In genomic region chr12:73982533-73982932, GRCm38 (mm10) we compare ENCODE assay signal across 9 mouse cellular contexts. TPM values are rescaled to one million over a fixed set of nuclear protein-coding genes. Genes with fewer than 3 reads are reported as not detected.
A peak's percentile ranks its signal among the peaks of the same experiment; 100 is the strongest.
DNase-seq lines count a peak whose midpoint lies in the region; ATAC-seq and TF ChIP-seq lines count a peak whose summit lies in the region.
"Had no signal": no experiment of that assay in that cellular context is flagged by ENCODE, and none has a peak within 500 bp of the region (broad histone marks: within the 10 kb centered on the region; RNA-seq: fewer than 3 reads in every experiment).

No protein-coding gene starts in this region.

- no peaks in the 10 kb centered on the region for H3K27me3 ChIP-seq in heart, embryonic 13.5 days (replicated peaks)
- no peaks in the 10 kb centered on the region for H3K27me3 ChIP-seq in midbrain, embryonic 15.5 days (replicated peaks)

- WGBS in lung, adult 2 months: 46% methylated on average over 14 of the region's 14 CpGs
- WGBS in heart, embryonic 13.5 days: 42% methylated on average over 14 of the region's 14 CpGs
- WGBS in midbrain, embryonic 15.5 days: 52% methylated on average over 14 of the region's 14 CpGs

- no peak for TF ChIP-seq POLR2A in lung, adult 2 months (IDR thresholded peaks at IDR 0.05; ENCODE audit: borderline replicate concordance, extremely low read depth, low read depth, low read length)

- H3K4me2 ChIP-seq in heart, embryonic 13.5 days: no peak overlapping the region
- H3K4me2 ChIP-seq in midbrain, embryonic 15.5 days: no peak overlapping the region

- H3K4me1 ChIP-seq in lung, adult 2 months (ENCODE audit: control insufficient read depth, insufficient read depth, low read length): no peaks in the 10 kb centered on the region
- H3K4me1 ChIP-seq in heart, embryonic 13.5 days: peaks cover 8% of the 10 kb centered on the region
- no peaks in the 10 kb centered on the region for H3K4me1 ChIP-seq in midbrain, embryonic 15.5 days

- H3K9me3 ChIP-seq in heart, embryonic 13.5 days: no peaks in the 10 kb centered on the region
- no peaks in the 10 kb centered on the region for H3K9me3 ChIP-seq in midbrain, embryonic 15.5 days

- DNase-seq in lung, adult 18-20 months: peak; percentile 8 to 20
- no peak for DNase-seq in lung, adult 2 months
- DNase-seq in cerebellum, adult 9-11 months: peak; percentile 77
- peak; percentile 86 to 90 for DNase-seq in kidney, postnatal 4 days
- no peak for DNase-seq in natural killer cell, adult 2 months (ENCODE audit: low spot score in 2 of 2)

- no peak overlapping the region for H3K4me3 ChIP-seq in lung, adult 2 months (replicated peaks; ENCODE audit: extremely low read depth, low read depth, low read length)
- no peak overlapping the region for H3K4me3 ChIP-seq in heart, embryonic 13.5 days
- H3K4me3 ChIP-seq in midbrain, embryonic 15.5 days: no peak overlapping the region

- H3K27ac ChIP-seq in heart, embryonic 13.5 days (replicated peaks): no peak overlapping the region
- H3K27ac ChIP-seq in midbrain, embryonic 15.5 days: no peak overlapping the region

- H3K36me3 ChIP-seq in heart, embryonic 13.5 days: peaks cover 81% of the 10 kb centered on the region
- H3K36me3 ChIP-seq in midbrain, embryonic 15.5 days (replicated peaks): peaks cover 40% of the 10 kb centered on the region

- ATAC-seq in heart, embryonic 13.5 days (ENCODE audit: extremely low read depth, insufficient number of reproducible peaks, low FRiP score, low TSS enrichment): peak; percentile 68; the same call in 1 of the 2 replicates
- ATAC-seq in midbrain, embryonic 15.5 days (replicated peaks): peak; percentile 86
- ATAC-seq in megakaryocyte, adult 5-6 weeks (ENCODE audit: poor library complexity, severe bottlenecking): no peak

- H3K9ac ChIP-seq in heart, embryonic 13.5 days: no peak overlapping the region
- H3K9ac ChIP-seq in midbrain, embryonic 15.5 days: no peak overlapping the region

- no peak for TF ChIP-seq CTCF in lung, adult 2 months (IDR thresholded peaks at IDR 0.05; ENCODE audit: insufficient read depth, low read length)

RNA-seq across cellular contexts. Expression of gene Syt16, which starts 14.9 kb away (rescaled TPM):
- not detected in 2 replicates for polyA plus RNA-seq in lung, adult 2 months (2012; rRNA removed)
- 0.45 and 0.57 TPM in 2 replicates for polyA plus RNA-seq in heart, embryonic 13.5 days (2015; fragmentation: Nextera tagmentation; extraction: Ambion mirVana)
- polyA plus RNA-seq in midbrain, embryonic 15.5 days (2015; fragmentation: Nextera tagmentation; extraction: Ambion mirVana): 85.4 and 91.2 TPM in 2 replicates
- not detected in 2 replicates for total RNA-seq in megakaryocyte, adult 5-6 weeks (2015)
- total RNA-seq in megakaryocyte, adult 5-6 weeks (2017): not detected in 2 replicates
- total RNA-seq: gastrocnemius, postnatal 36 days had no signal

RNA-seq across cellular contexts. Expression of gene Snapc1, which starts 18.3 kb away (rescaled TPM):
- polyA plus RNA-seq in lung, adult 2 months (2012; rRNA removed): 8.2 and 8.9 TPM in 2 replicates
- polyA plus RNA-seq in heart, embryonic 13.5 days (2015; fragmentation: Nextera tagmentation; extraction: Ambion mirVana): 15.3 and 16.7 TPM in 2 replicates
- polyA plus RNA-seq in midbrain, embryonic 15.5 days (2015; fragmentation: Nextera tagmentation; extraction: Ambion mirVana): 37.0 and 39.3 TPM in 2 replicates
- 5.9 and 7.3 TPM in 2 replicates for total RNA-seq in megakaryocyte, adult 5-6 weeks (2015)
- 10.1 and 23.8 TPM in 2 replicates for total RNA-seq in megakaryocyte, adult 5-6 weeks (2017)

RNA-seq across cellular contexts. Expression of gene Gm49321, which starts 45.1 kb away (rescaled TPM):
- not detected in 2 replicates for polyA plus RNA-seq in lung, adult 2 months (2012; rRNA removed)
- polyA plus RNA-seq in heart, embryonic 13.5 days (2015; fragmentation: Nextera tagmentation; extraction: Ambion mirVana): 7.8 and 9.9 TPM in 2 replicates
- 24.2 and 26.1 TPM in 2 replicates for polyA plus RNA-seq in midbrain, embryonic 15.5 days (2015; fragmentation: Nextera tagmentation; extraction: Ambion mirVana)
- total RNA-seq in megakaryocyte, adult 5-6 weeks (2015): 1.2 and 3.2 TPM in 2 replicates
- not detected in 2 replicates for total RNA-seq in megakaryocyte, adult 5-6 weeks (2017)

Comparison
In these comparisons a context has a peak if more than half of its experiments do, and no peak if none do; other contexts are left out.
1. DNase-seq: peak in lung, adult 18-20 months (2 of 2), cerebellum, adult 9-11 months (single experiment) and kidney, postnatal 4 days (2 of 2); none in lung, adult 2 months (single experiment) and natural killer cell, adult 2 months (0 of 2).
2. RNA of gene Syt16, which starts 14.9 kb away (polyA plus RNA-seq): 85.4 to 91.2 TPM in midbrain, embryonic 15.5 days; 0.45 to 0.57 TPM in heart, embryonic 13.5 days and not detected in lung, adult 2 months; every median in the first group is over 10 times any median in the second.